9 mouse cellular contexts compared by ENCODE assay signal in genomic region chr17:20946026-20946565, GRCm38 (mm10). TPM values are rescaled to one million over a fixed set of nuclear protein-coding genes. Genes with fewer than 3 reads are reported as not detected.
DNase-seq lines count a peak whose midpoint lies in the region; ATAC-seq and TF ChIP-seq lines count a peak whose summit lies in the region.
"Had no signal": no experiment of that assay in that cellular context is flagged by ENCODE, and none has a peak within 500 bp of the region (broad histone marks: within the 10 kb centered on the region; RNA-seq: fewer than 3 reads in every experiment).

No protein-coding gene starts in this region.

- no peaks in the 10 kb centered on the region for H3K9me3 ChIP-seq in megakaryocyte, embryonic 14.5 days
- H3K9me3 ChIP-seq in forebrain, postnatal 0 days (ENCODE audit: low read length) = no peaks in the 10 kb centered on the region
- H3K9me3 ChIP-seq in neural tube, embryonic 12.5 days = no peaks in the 10 kb centered on the region

- peaks cover 61% of the 10 kb centered on the region for H3K4me1 ChIP-seq in megakaryocyte, embryonic 14.5 days
- H3K4me1 ChIP-seq in forebrain, postnatal 0 days (ENCODE audit: insufficient read depth) = peaks cover 29% of the 10 kb centered on the region
- H3K4me1 ChIP-seq in neural tube, embryonic 12.5 days = peaks cover 21% of the 10 kb centered on the region

- H3K9ac ChIP-seq in forebrain, postnatal 0 days = peak overlapping the region; percentile 68
- peak overlapping the region; percentile 84 for H3K9ac ChIP-seq in neural tube, embryonic 12.5 days

- TF ChIP-seq CTCF in forebrain, postnatal 0 days (IDR thresholded peaks at IDR 0.05; ENCODE audit: low read depth) = no peak

- H3K4me2 ChIP-seq in forebrain, postnatal 0 days (ENCODE audit: low read depth) = peak overlapping the region; percentile 76
- peak overlapping the region; percentile 70 for H3K4me2 ChIP-seq in neural tube, embryonic 12.5 days (replicated peaks)

- no peaks in the 10 kb centered on the region for H3K27me3 ChIP-seq in megakaryocyte, embryonic 14.5 days (replicated peaks)
- no peaks in the 10 kb centered on the region for H3K27me3 ChIP-seq in forebrain, postnatal 0 days (ENCODE audit: insufficient read depth, low read length)
- no peaks in the 10 kb centered on the region for H3K27me3 ChIP-seq in neural tube, embryonic 12.5 days (replicated peaks)

- WGBS in forebrain, postnatal 0 days = 0% methylated on average over 13 of the region's 13 CpGs
- WGBS in neural tube, embryonic 12.5 days = under 1% methylated on average over 13 of the region's 13 CpGs

- DNase-seq in c-Kit-negative CD71-positive TER-119-positive erythroid progenitor cells, embryonic 14.5 days (ENCODE audit: low read depth, low spot score) = peak; percentile 12
- DNase-seq in forebrain, postnatal 0 days = no peak
- peak; percentile 25 for DNase-seq in kidney, postnatal 10 days
- no peak for DNase-seq in left cerebral cortex, adult 9 months (ENCODE audit: low spot score in 2 of 2)
- DNase-seq in frontal cortex, postnatal 14 days (ENCODE audit: low spot score in 2 of 2) = no peak

- peak overlapping the region; percentile 98 for H3K27ac ChIP-seq in forebrain, postnatal 0 days (ENCODE audit: low read depth, low read length)
- peak overlapping the region; percentile 97; the same call in 1 of the 2 replicates for H3K27ac ChIP-seq in neural tube, embryonic 12.5 days

- peaks cover 19% of the 10 kb centered on the region for H3K36me3 ChIP-seq in megakaryocyte, embryonic 14.5 days (replicated peaks; ENCODE audit: low read length)
- H3K36me3 ChIP-seq in forebrain, postnatal 0 days (ENCODE audit: insufficient read depth) = no peaks in the 10 kb centered on the region
- H3K36me3 ChIP-seq in neural tube, embryonic 12.5 days = no peaks in the 10 kb centered on the region

- ATAC-seq in megakaryocyte, adult 5-6 weeks (ENCODE audit: poor library complexity, severe bottlenecking) = no peak
- no peak for ATAC-seq in forebrain, postnatal 0 days
- ATAC-seq in neural tube, embryonic 12.5 days (ENCODE audit: low FRiP score, low read depth) = peak; percentile 1; the same call in 1 of the 2 replicates

- peak overlapping the region; percentile 99 for H3K4me3 ChIP-seq in megakaryocyte, embryonic 14.5 days (replicated peaks)
- H3K4me3 ChIP-seq in forebrain, postnatal 0 days (ENCODE audit: low read depth, low read length) = peak overlapping the region; percentile 73
- H3K4me3 ChIP-seq in neural tube, embryonic 12.5 days = peak overlapping the region; percentile 60

RNA-seq across cellular contexts. Expression of gene Ppp2r1a, which starts 1.0 kb away (rescaled TPM):
- polyA plus RNA-seq in megakaryocyte, embryonic 14.5 days (2012; ENCODE audit: insufficient read depth, low replicate concordance) = 131 and 268 TPM in 2 replicates
- 240 and 300 TPM in 2 replicates for total RNA-seq in megakaryocyte, adult 5-6 weeks (2015)
- total RNA-seq in megakaryocyte, adult 5-6 weeks (2017) = 141 and 143 TPM in 2 replicates
- total RNA-seq in forebrain, postnatal 0 days (2014; rRNA removed) = 628 and 654 TPM in 2 replicates
- polyA plus RNA-seq in forebrain, postnatal 0 days (2015; fragmentation: Nextera tagmentation; extraction: Ambion mirVana) = 717 and 789 TPM in 2 replicates
- 546 and 551 TPM in 2 replicates for polyA plus RNA-seq in neural tube, embryonic 12.5 days (2016; fragmentation: Nextera tagmentation; extraction: Ambion mirVana)

RNA-seq across cellular contexts. Expression of gene Vmn1r232, which starts 26.6 kb away (rescaled TPM):
- polyA plus RNA-seq in megakaryocyte, embryonic 14.5 days (2012; ENCODE audit: insufficient read depth, low replicate concordance) = not detected in 2 replicates
- total RNA-seq in megakaryocyte, adult 5-6 weeks (2015) = not detected in 2 replicates
- total RNA-seq in megakaryocyte, adult 5-6 weeks (2017) = not detected in 2 replicates
- not detected in 2 replicates for total RNA-seq in forebrain, postnatal 0 days (2014; rRNA removed)
- polyA plus RNA-seq in forebrain, postnatal 0 days (2015; fragmentation: Nextera tagmentation; extraction: Ambion mirVana) = not detected in 2 replicates
- not detected in 2 replicates for polyA plus RNA-seq in neural tube, embryonic 12.5 days (2016; fragmentation: Nextera tagmentation; extraction: Ambion mirVana)
- total RNA-seq: heart, postnatal 10 days had no signal

RNA-seq across cellular contexts. Expression of gene Vmn1r231, which starts 41.2 kb away (rescaled TPM):
- polyA plus RNA-seq in megakaryocyte, embryonic 14.5 days (2012; ENCODE audit: insufficient read depth, low replicate concordance) = not detected in 2 replicates
- not detected in 2 replicates for total RNA-seq in megakaryocyte, adult 5-6 weeks (2015)
- not detected in 2 replicates for total RNA-seq in megakaryocyte, adult 5-6 weeks (2017)
- total RNA-seq in forebrain, postnatal 0 days (2014; rRNA removed) = not detected in 2 replicates
- polyA plus RNA-seq in forebrain, postnatal 0 days (2015; fragmentation: Nextera tagmentation; extraction: Ambion mirVana) = not detected in 2 replicates
- polyA plus RNA-seq in neural tube, embryonic 12.5 days (2016; fragmentation: Nextera tagmentation; extraction: Ambion mirVana) = not detected in 2 replicates
- total RNA-seq: heart, postnatal 10 days had no signal

RNA-seq across cellular contexts. Expression of gene Vmn1r233, which starts 50.2 kb away (rescaled TPM):
- polyA plus RNA-seq in megakaryocyte, embryonic 14.5 days (2012; ENCODE audit: insufficient read depth, low replicate concordance) = not detected in 2 replicates
- total RNA-seq in megakaryocyte, adult 5-6 weeks (2015) = not detected in 2 replicates
- total RNA-seq in megakaryocyte, adult 5-6 weeks (2017) = not detected in 2 replicates
- total RNA-seq in forebrain, postnatal 0 days (2014; rRNA removed) = not detected in 2 replicates
- polyA plus RNA-seq in forebrain, postnatal 0 days (2015; fragmentation: Nextera tagmentation; extraction: Ambion mirVana) = not detected in 2 replicates
- not detected in 2 replicates for polyA plus RNA-seq in neural tube, embryonic 12.5 days (2016; fragmentation: Nextera tagmentation; extraction: Ambion mirVana)
- total RNA-seq: heart, postnatal 10 days had no signal

Comparison
In these comparisons a context has a peak if more than half of its experiments do, and no peak if none do; other contexts are left out.
1. DNase-seq: peak in c-Kit-negative CD71-positive TER-119-positive erythroid progenitor cells, embryonic 14.5 days (single experiment) and kidney, postnatal 10 days (single experiment); none in forebrain, postnatal 0 days (single experiment), left cerebral cortex, adult 9 months (0 of 2) and frontal cortex, postnatal 14 days (0 of 2).
2. Peak in every context shown above with its lines, with median percentiles within 50 percentile points of each other: H3K4me3 ChIP-seq.